Mouse (Mus musculus) kidney, embryonic 14.5 days (tissue): ENCODE results near the gene Pdzd3. TPM values are rescaled to one million over a fixed set of nuclear protein-coding genes. Genes with fewer than 3 reads are reported as not detected.

ENCODE experiments used
- ATAC-seq: fragments of 200-750 bp; cut with Nextera tagmentation; 2 replicates; pipeline ENCODE4 v1.8.0; 2017; ENCODE audit warnings: moderate number of reproducible peaks, mild to moderate bottlenecking, moderate TSS enrichment, moderate library complexity; ENCODE audit not compliant: low FRiP score, low TSS enrichment
- H3K27ac ChIP-seq: fragments of 300-500 bp; sonication (generic); 2 replicates; pipeline ENCODE4 v1.5.1; 2014; ENCODE audit warnings: low read depth, mild to moderate bottlenecking, low read length, moderate library complexity, mixed read lengths
- H3K27me3 ChIP-seq: fragments of 300-500 bp; sonication (generic); 2 replicates; pipeline ENCODE4 v1.6.1; 2014; ENCODE audit warnings: mild to moderate bottlenecking, low read length; ENCODE audit not compliant: control insufficient read depth, insufficient read depth
- H3K36me3 ChIP-seq: fragments of 300-500 bp; sonication (generic); 2 replicates; pipeline ENCODE4 v1.6.1; 2014; ENCODE audit warnings: low read length, mixed read lengths; ENCODE audit not compliant: control insufficient read depth, insufficient read depth
- H3K4me1 ChIP-seq: fragments of 300-500 bp; sonication (generic); 2 replicates; pipeline ENCODE4 v1.6.1; 2014; ENCODE audit warnings: low read length, mixed read lengths; ENCODE audit not compliant: control insufficient read depth, insufficient read depth
- H3K4me2 ChIP-seq: fragments of 300-500 bp; sonication (generic); replicated peaks from 2 replicates; pipeline ENCODE4 v1.6.1; 2014; ENCODE audit warnings: low read depth, mild to moderate bottlenecking, low read length
- H3K4me3 ChIP-seq: fragments of 300-500 bp; sonication (generic); 2 replicates; pipeline ENCODE4 v1.5.1; 2014; ENCODE audit warnings: mild to moderate bottlenecking, low read length
- H3K9ac ChIP-seq: fragments of 300-500 bp; sonication (generic); 2 replicates; pipeline ENCODE4 v1.6.1; 2014; ENCODE audit warnings: low read depth, mild to moderate bottlenecking, low read length, moderate library complexity
- H3K9me3 ChIP-seq: fragments of 300-500 bp; sonication (generic); 2 replicates; pipeline ENCODE4 v1.6.1; 2016; ENCODE audit warnings: low read length; ENCODE audit not compliant: control insufficient read depth
- WGBS: fragments of 180-500 bp; shearing (Covaris S2); extraction: QIAGEN DNeasy Blood & Tissue Kit; methylation state at CpG from one replicate; pipeline ENCODE4 v1.1.7; 2014; 5-methylcytosine and 5-hydroxymethylcytosine counted together
- polyA plus RNA-seq: library from polyadenylated mRNA; unstranded; fragments of >200 nt; fragmentation: Nextera tagmentation; extraction: Ambion mirVana; gene quantifications from 2 replicates; pipeline ENCODE4 v1.2.1, GENCODE M21; 2014

The Pdzd3 gene
- polyA plus RNA-seq, 1 experiment from 2014 or later = 4.2 TPM

DNA sequence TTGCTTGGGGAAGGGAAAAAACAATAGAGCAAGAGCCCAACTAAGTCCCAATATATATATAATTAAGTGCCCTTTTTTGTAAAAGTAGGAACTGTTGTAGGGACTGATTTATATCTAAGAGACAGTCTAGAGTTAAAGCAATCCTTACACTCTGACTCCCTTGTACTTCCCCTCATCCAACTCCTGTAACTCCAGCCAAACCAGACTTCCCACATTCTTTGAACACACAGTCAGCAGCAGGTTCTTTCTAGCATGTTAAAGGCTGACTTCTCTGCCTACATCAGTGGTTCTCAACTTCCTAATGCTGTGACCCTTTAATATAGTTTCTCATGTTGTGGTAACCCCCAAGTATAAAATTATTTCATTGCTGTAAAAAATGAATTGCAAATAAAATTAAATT, 51.7 kb downstream of the Pdzd3 start:
- Histone ChIP-seq H3K27ac (no peak overlapping the region), H3K4me1 (no peaks in the 10 kb centered on the region), H3K27me3 (no peaks in the 10 kb centered on the region), H3K4me2 (no peak overlapping the region), H3K36me3 (peaks cover 31% of the 10 kb centered on the region), H3K9me3 (no peaks in the 10 kb centered on the region), H3K9ac (no peak overlapping the region), H3K4me3 (no peak overlapping the region)
- ATAC-seq = no peak

DNA sequence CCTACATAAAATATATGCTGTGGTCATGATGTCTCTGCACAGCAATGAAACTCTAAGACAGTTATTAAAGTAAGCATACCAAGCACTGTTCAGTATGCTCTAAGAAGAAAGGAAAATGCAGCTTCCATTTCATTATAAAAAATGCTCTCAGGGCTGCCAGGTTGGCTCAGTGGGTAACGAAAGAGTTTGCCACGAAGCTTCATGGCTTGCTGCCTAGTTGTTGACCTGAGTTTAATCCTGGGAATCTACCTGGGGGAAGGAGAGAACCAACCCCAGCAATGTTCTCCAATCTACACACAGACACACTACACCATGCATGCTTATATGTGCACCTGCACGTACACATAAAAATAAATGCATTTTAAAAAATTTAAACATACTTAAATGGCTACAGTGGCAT, 52.1 kb downstream of the Pdzd3 start:
- Histone ChIP-seq H3K4me2 (no peak overlapping the region), H3K27me3 (no peaks in the 10 kb centered on the region), H3K4me3 (no peak overlapping the region), H3K9me3 (no peaks in the 10 kb centered on the region), H3K36me3 (peaks cover 33% of the 10 kb centered on the region), H3K4me1 (no peaks in the 10 kb centered on the region), H3K27ac (no peak overlapping the region), H3K9ac (no peak overlapping the region)
- 78% methylated on average over 3 of the region's 3 CpGs for WGBS
- ATAC-seq = no peak

Other genes starting within 250 kb of the Pdzd3 start
- 14.3 and 19.9 TPM in 2 replicates for gene Thy1, start 208.1 kb downstream of the Pdzd3 start, polyA plus RNA-seq
- 25.8 and 29.4 TPM in 2 replicates for gene Usp2, start 184.4 kb downstream of the Pdzd3 start, polyA plus RNA-seq
- 0.14 TPM in 1 of 2 replicates, not detected in the other for gene Mfrp, start 149.7 kb downstream of the Pdzd3 start, polyA plus RNA-seq
- gene C1qtnf5, start 144.2 kb downstream of the Pdzd3 start, polyA plus RNA-seq = 4.6 and 5.4 TPM in 2 replicates
- gene Gm49380, start 138.0 kb downstream of the Pdzd3 start, polyA plus RNA-seq = 0.09 and 0.14 TPM in 2 replicates
- 51.1 and 78.4 TPM in 2 replicates for gene Rnf26, start 138.0 kb downstream of the Pdzd3 start, polyA plus RNA-seq
- gene Mcam, start 117.0 kb downstream of the Pdzd3 start, polyA plus RNA-seq = 26.3 and 39.7 TPM in 2 replicates
- gene Cbl, start 17.4 kb downstream of the Pdzd3 start, polyA plus RNA-seq = 14.8 and 27.9 TPM in 2 replicates
- gene Ccdc153, start 10.8 kb downstream of the Pdzd3 start, polyA plus RNA-seq = not detected in 2 replicates
- 3.2 and 5.6 TPM in 2 replicates for gene Nlrx1, start 17.1 kb upstream of the Pdzd3 start, polyA plus RNA-seq
- 1.5 and 2.7 TPM in 2 replicates for gene Abcg4, start 37.1 kb upstream of the Pdzd3 start, polyA plus RNA-seq
- 15.9 and 24.5 TPM in 2 replicates for gene Hinfp, start 54.2 kb upstream of the Pdzd3 start, polyA plus RNA-seq
- gene C2cd2l, start 68.8 kb upstream of the Pdzd3 start, polyA plus RNA-seq = 6.7 and 7.6 TPM in 2 replicates
- 49.6 and 51.9 TPM in 2 replicates for gene Dpagt1, start 74.5 kb upstream of the Pdzd3 start, polyA plus RNA-seq
- 413 and 421 TPM in 2 replicates for gene H2afx, start 83.2 kb upstream of the Pdzd3 start, polyA plus RNA-seq
- 123 and 136 TPM in 2 replicates for gene Hmbs, start 92.8 kb upstream of the Pdzd3 start, polyA plus RNA-seq
- gene Vps11, start 110.2 kb upstream of the Pdzd3 start, polyA plus RNA-seq = 18.0 and 28.1 TPM in 2 replicates
- 23.2 and 45.2 TPM in 2 replicates for gene Hyou1, start 128.0 kb upstream of the Pdzd3 start, polyA plus RNA-seq
- gene Slc37a4, start 145.4 kb upstream of the Pdzd3 start, polyA plus RNA-seq = 29.9 and 37.8 TPM in 2 replicates
- gene Rps25, start 155.7 kb upstream of the Pdzd3 start, polyA plus RNA-seq = 2,593 and 3,221 TPM in 2 replicates
- gene Trappc4, start 156.1 kb upstream of the Pdzd3 start, polyA plus RNA-seq = 143 and 162 TPM in 2 replicates
- gene Ccdc84, start 167.1 kb upstream of the Pdzd3 start, polyA plus RNA-seq = 26.7 and 28.3 TPM in 2 replicates
- not detected in 2 replicates for gene Foxr1, start 189.7 kb upstream of the Pdzd3 start, polyA plus RNA-seq
- gene Upk2, start 203.5 kb upstream of the Pdzd3 start, polyA plus RNA-seq = 0.30 and 0.39 TPM in 2 replicates
- gene Bcl9l, start 231.4 kb upstream of the Pdzd3 start, polyA plus RNA-seq = 14.5 and 14.6 TPM in 2 replicates